Mouse (Mus musculus) kidney, adult 2 months (tissue): ENCODE results near the gene Gpr156. TPM values are rescaled to one million over a fixed set of nuclear protein-coding genes. Genes with fewer than 3 reads are reported as not detected.
"Not testable (repeated sequence)": the region's sequence is repeated elsewhere in the genome, so short reads cannot be mapped to it uniquely, and the experiment has no call there.

ENCODE experiments used
- DNase-seq: peaks from one replicate; pipeline ENCODE4 v3.0.0; 2021
- H3K27ac ChIP-seq: fragments of 200-500 bp; 2 replicates; pipeline ENCODE4 v1.5.1; 2012; ENCODE audit warnings: low read depth, low read length, control low read depth, inconsistent platforms; ENCODE audit not compliant: insufficient read depth
- H3K27me3 ChIP-seq: fragments of 200-500 bp; replicated peaks from 2 replicates; pipeline ENCODE4 v1.6.1; 2012; ENCODE audit warnings: mild to moderate bottlenecking, moderate library complexity, low read length, inconsistent platforms; ENCODE audit not compliant: control insufficient read depth, insufficient read depth
- H3K36me3 ChIP-seq: fragments of 200-500 bp; 2 replicates; pipeline ENCODE4 v1.6.1; 2012; ENCODE audit warnings: mild to moderate bottlenecking, moderate library complexity, low read length, inconsistent platforms; ENCODE audit not compliant: control insufficient read depth, insufficient read depth
- H3K4me1 ChIP-seq: fragments of 200-500 bp; 2 replicates; pipeline ENCODE4 v1.6.1; 2011; ENCODE audit warnings: low read length; ENCODE audit not compliant: control insufficient read depth, insufficient read depth
- H3K4me3 ChIP-seq: fragments of 200-500 bp; 2 replicates; pipeline ENCODE4 v1.5.1; 2011; ENCODE audit warnings: mild to moderate bottlenecking, low read depth, low read length, control low read depth; ENCODE audit not compliant: insufficient read depth
- CTCF ChIP-seq: fragments of 200-500 bp; conservative IDR thresholded peaks from 2 replicates; pipeline ENCODE4 v1.5.1; 2011; ENCODE audit warnings: low read depth, mild to moderate bottlenecking, control low read depth, low read length, moderate library complexity, mixed read lengths; ENCODE audit not compliant: insufficient read depth, insufficient read length
- POLR2A ChIP-seq: fragments of 200-500 bp; IDR thresholded peaks from one replicate; pipeline ENCODE4 v1.6.1; 2011; ENCODE audit warnings: low read depth, low read length, control low read depth
- WGBS: fragments of 180-500 bp; shearing (Covaris S2); methylation state at CpG from one replicate; pipeline ENCODE4 v1.1.7; 2018; 5-methylcytosine and 5-hydroxymethylcytosine counted together
- polyA plus RNA-seq: library from polyadenylated mRNA; depleted of rRNA; stranded (reverse); fragments of >200 nt; gene quantifications from 2 replicates; pipeline ENCODE4 v1.2.3, GENCODE M21; 2012

Gene Gpr156
- polyA plus RNA-seq, 1 experiment, result not detected

- H3K36me3 ChIP-seq, result no peaks in the 10 kb centered on the region
- no peak overlapping the region for H3K4me3 ChIP-seq
- TF ChIP-seq POLR2A (no peak), CTCF (no peak)
- 70% methylated on average over 4 of the region's 4 CpGs for WGBS
- DNase-seq, result peak; percentile 61
- H3K27ac ChIP-seq, result no peak overlapping the region
- no peaks in the 10 kb centered on the region for H3K4me1 ChIP-seq
- H3K27me3 ChIP-seq, result no peaks in the 10 kb centered on the region
These were observed 98.7 kb downstream of the Gpr156 start for GRCm38 (mm10) chr16:38014951-38015350.

DNA sequence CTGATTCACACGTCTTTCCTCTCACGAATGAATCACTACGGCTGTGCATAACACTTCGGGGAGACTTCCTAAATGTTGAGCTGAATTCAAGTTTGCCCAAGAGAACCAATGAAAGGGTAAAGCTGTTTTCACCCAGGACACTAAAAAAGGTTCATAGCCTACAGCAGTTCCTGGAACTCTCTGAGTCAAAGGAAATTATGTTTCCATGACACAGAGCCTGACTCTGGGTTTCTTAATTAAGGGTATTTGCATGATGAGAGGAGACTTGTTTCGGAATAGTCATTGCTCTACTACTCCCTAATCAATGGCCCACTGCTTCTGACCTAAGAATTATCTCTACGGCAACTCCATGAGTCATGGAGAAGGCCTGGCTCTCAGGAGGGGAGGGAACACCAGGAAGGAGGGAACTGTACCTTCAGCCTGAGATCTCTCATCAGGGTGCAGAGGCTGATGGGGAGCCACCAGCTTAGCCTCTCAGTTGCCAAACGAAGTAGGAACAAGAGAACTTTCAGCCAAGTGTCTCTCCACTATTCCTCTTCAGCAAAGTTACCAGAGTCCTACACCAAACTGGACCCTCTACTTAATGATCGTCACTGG, 100.7 kb downstream of the Gpr156 start:
- TF ChIP-seq CTCF, result no peak
- TF ChIP-seq POLR2A, result no peak
- Histone ChIP-seq H3K27me3 (no peaks in the 10 kb centered on the region), H3K4me3 (no peak overlapping the region), H3K27ac (no peak overlapping the region), H3K4me1 (no peaks in the 10 kb centered on the region), H3K36me3 (no peaks in the 10 kb centered on the region)
- no peak for DNase-seq
- WGBS, result 91% methylated on average over 8 of the region's 8 CpGs

GRCm38 (mm10) chr16:38017958-38018376, 101.7 kb downstream of the Gpr156 start:
- TF ChIP-seq CTCF, result no peak
- TF ChIP-seq POLR2A, result no peak
- Histone ChIP-seq H3K4me1 (no peaks in the 10 kb centered on the region), H3K27ac (no peak overlapping the region), H3K36me3 (no peaks in the 10 kb centered on the region), H3K4me3 (no peak overlapping the region), H3K27me3 (no peaks in the 10 kb centered on the region)
- DNase-seq, result peak; percentile 8
- WGBS, result 36% methylated on average over 4 of the region's 4 CpGs

DNA sequence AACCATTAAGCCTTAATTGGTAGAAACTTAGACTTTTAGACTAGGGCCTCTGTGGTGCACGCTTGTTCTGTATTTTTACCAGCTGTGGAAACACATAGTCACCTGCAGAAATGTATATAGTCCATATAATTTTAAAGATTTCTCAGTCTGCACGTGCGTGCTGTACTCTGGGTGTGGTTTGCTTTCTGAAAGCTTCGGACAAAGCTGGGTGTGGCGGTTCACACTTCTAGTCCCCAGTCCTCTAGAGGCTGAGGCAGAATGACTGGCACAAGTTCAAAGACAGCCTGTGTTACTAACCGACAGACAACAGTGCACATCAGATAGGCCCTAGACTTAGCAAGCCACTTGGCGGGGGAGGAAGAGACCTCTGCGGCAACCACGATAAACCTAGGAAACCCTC, 116.3 kb downstream of the Gpr156 start:
- no peak overlapping the region for H3K4me3 ChIP-seq
- H3K4me1 ChIP-seq, result peaks cover 6% of the 10 kb centered on the region; the same call in 1 of the 2 replicates
- WGBS, result 64% methylated on average over 9 of the region's 9 CpGs
- TF ChIP-seq CTCF (no peak), POLR2A (no peak)
- DNase-seq, result peak; percentile 31
- no peaks in the 10 kb centered on the region for H3K27me3 ChIP-seq
- H3K36me3 ChIP-seq, result no peaks in the 10 kb centered on the region
- H3K27ac ChIP-seq, result no peak overlapping the region

DNA sequence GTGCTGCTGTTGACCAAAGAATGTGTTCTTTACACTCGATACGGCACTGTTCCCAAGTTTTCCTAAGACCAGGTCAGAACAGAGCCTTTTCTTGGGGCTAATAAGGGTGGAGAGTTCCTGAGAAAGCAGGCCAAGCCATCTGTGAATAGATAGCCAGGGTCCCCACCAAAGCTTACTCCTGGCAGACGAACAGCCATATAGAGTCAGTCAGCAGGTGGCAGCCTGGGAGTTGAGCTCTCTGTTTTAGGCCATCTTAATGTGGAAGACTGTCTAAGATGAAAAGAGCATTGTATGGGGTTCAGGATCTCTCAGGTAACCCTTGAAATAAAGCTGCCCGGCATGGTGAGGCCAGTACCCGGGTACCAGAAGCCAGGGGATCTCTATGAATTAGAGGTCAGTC, 116.8 kb downstream of the Gpr156 start:
- Histone ChIP-seq H3K4me1 (peaks cover 6% of the 10 kb centered on the region; the same call in 1 of the 2 replicates), H3K27ac (no peak overlapping the region), H3K27me3 (no peaks in the 10 kb centered on the region), H3K36me3 (no peaks in the 10 kb centered on the region), H3K4me3 (no peak overlapping the region)
- WGBS, result 82% methylated on average over 5 of the region's 5 CpGs
- DNase-seq, result peak; percentile 25
- no peak for TF ChIP-seq POLR2A
- peak; percentile 49 for TF ChIP-seq CTCF

DNA sequence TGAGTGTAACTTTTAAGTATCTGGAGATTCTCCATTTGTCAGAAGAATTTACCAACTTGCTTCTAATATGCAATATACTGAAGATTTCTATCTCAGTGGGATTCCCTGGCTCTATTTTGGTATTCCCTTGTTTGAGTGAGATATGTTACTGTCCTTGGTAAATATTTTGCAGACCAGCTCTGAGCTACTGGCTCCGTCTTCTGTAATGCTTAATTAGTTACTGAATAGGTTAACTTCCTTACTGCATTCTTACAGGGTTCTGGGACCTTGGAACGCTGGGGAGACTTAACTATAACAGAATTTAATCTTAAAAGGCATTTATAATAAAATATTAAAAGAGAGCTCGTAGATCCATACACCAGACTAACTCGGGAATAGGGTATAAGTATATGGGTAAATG, 121.8 kb downstream of the Gpr156 start:
- not testable (repeated sequence) for H3K27ac ChIP-seq, H3K27me3 ChIP-seq, H3K4me3 ChIP-seq, H3K4me1 ChIP-seq, H3K36me3 ChIP-seq
- DNase-seq, result peak; percentile 68
- 38% methylated on average over 4 of the region's 4 CpGs for WGBS

GRCm38 (mm10) chr16:38042160-38042559, 125.9 kb downstream of the Gpr156 start:
- H3K4me1 ChIP-seq, result peaks cover 8% of the 10 kb centered on the region
- no peak overlapping the region for H3K27ac ChIP-seq
- no peak for DNase-seq
- 95% methylated on average over 1 of the region's 1 CpGs for WGBS
- H3K36me3 ChIP-seq, result no peaks in the 10 kb centered on the region
- no peaks in the 10 kb centered on the region for H3K27me3 ChIP-seq
- no peak overlapping the region for H3K4me3 ChIP-seq
- TF ChIP-seq POLR2A (no peak), CTCF (no peak)
